Comparison of ENCODE assay signal across 9 mouse cellular contexts in genomic region chr11:96317608-96318367, GRCm38 (mm10). TPM values are rescaled to one million over a fixed set of nuclear protein-coding genes. Genes with fewer than 3 reads are reported as not detected.
A peak's percentile ranks its signal among the peaks of the same experiment; 100 is the strongest.
DNase-seq lines count a peak whose midpoint lies in the region; ATAC-seq lines count a peak whose summit lies in the region.
"Had no signal": no experiment of that assay in that cellular context is flagged by ENCODE, and none has a peak within 500 bp of the region (broad histone marks: within the 10 kb centered on the region; RNA-seq: fewer than 3 reads in every experiment).

Gene Hoxb4, plus strand, starts transcription at chr11:96318267.

- H3K36me3 ChIP-seq in neural tube, embryonic 11.5 days (ENCODE audit: control insufficient read depth, insufficient read depth, low read length), result peaks cover 2% of the 10 kb centered on the region; the same call in 1 of the 2 replicates
- H3K36me3 ChIP-seq in embryonic facial prominence, embryonic 15.5 days, result no peaks in the 10 kb centered on the region
- H3K36me3 ChIP-seq in limb, embryonic 11.5 days (ENCODE audit: control insufficient read depth, insufficient read depth, low read length), result no peaks in the 10 kb centered on the region
- no peaks in the 10 kb centered on the region for H3K36me3 ChIP-seq in stomach, embryonic 15.5 days

- H3K4me3 ChIP-seq in neural tube, embryonic 11.5 days (ENCODE audit: low read depth, low read length), result peak within 1 kb of the TSS; percentile 96
- H3K4me3 ChIP-seq in embryonic facial prominence, embryonic 15.5 days (replicated peaks), result peak within 1 kb of the TSS; percentile 23
- H3K4me3 ChIP-seq in limb, embryonic 11.5 days (ENCODE audit: low read depth, low read length), result peak within 1 kb of the TSS; percentile 38
- peak within 1 kb of the TSS; percentile 60 for H3K4me3 ChIP-seq in stomach, embryonic 15.5 days (replicated peaks)

- H3K27me3 ChIP-seq in neural tube, embryonic 11.5 days (ENCODE audit: control insufficient read depth, insufficient read depth, low read length), result no peaks in the 10 kb centered on the region
- H3K27me3 ChIP-seq in embryonic facial prominence, embryonic 15.5 days, result peaks cover 99% of the 10 kb centered on the region
- H3K27me3 ChIP-seq in limb, embryonic 11.5 days (ENCODE audit: control insufficient read depth, insufficient read depth, low read length), result peaks cover 82% of the 10 kb centered on the region
- H3K27me3 ChIP-seq in stomach, embryonic 15.5 days (replicated peaks), result peaks cover 19% of the 10 kb centered on the region; the same call in 1 of the 2 replicates

- WGBS in neural tube, embryonic 11.5 days, result under 1% methylated on average over 28 of the region's 28 CpGs
- 2% methylated on average over 28 of the region's 28 CpGs for WGBS in embryonic facial prominence, embryonic 15.5 days
- 1% methylated on average over 28 of the region's 28 CpGs for WGBS in limb, embryonic 11.5 days
- WGBS in stomach, embryonic 15.5 days, result 8% methylated on average over 28 of the region's 28 CpGs

- peak within 1 kb of the TSS; percentile 100 for H3K4me2 ChIP-seq in neural tube, embryonic 11.5 days (ENCODE audit: low read depth)
- H3K4me2 ChIP-seq in embryonic facial prominence, embryonic 15.5 days (replicated peaks), result peak within 1 kb of the TSS; percentile 36
- H3K4me2 ChIP-seq in limb, embryonic 11.5 days (ENCODE audit: low read depth, severe bottlenecking), result peak within 1 kb of the TSS; percentile 89
- peak within 1 kb of the TSS; percentile 62 for H3K4me2 ChIP-seq in stomach, embryonic 15.5 days

- peak within 1 kb of the TSS; percentile 100 for H3K27ac ChIP-seq in neural tube, embryonic 11.5 days (ENCODE audit: low read depth, low read length)
- H3K27ac ChIP-seq in embryonic facial prominence, embryonic 15.5 days (replicated peaks), result no peak within 1 kb of the TSS
- H3K27ac ChIP-seq in limb, embryonic 11.5 days (replicated peaks; ENCODE audit: low read depth, low read length), result peak within 1 kb of the TSS; percentile 89
- peak within 1 kb of the TSS; percentile 97 for H3K27ac ChIP-seq in stomach, embryonic 15.5 days

- H3K9ac ChIP-seq in neural tube, embryonic 11.5 days (ENCODE audit: low read length), result peak within 1 kb of the TSS; percentile 100
- no peak within 1 kb of the TSS for H3K9ac ChIP-seq in embryonic facial prominence, embryonic 15.5 days
- H3K9ac ChIP-seq in limb, embryonic 11.5 days (ENCODE audit: low read length), result peak within 1 kb of the TSS; percentile 50
- H3K9ac ChIP-seq in stomach, embryonic 15.5 days, result peak within 1 kb of the TSS; percentile 65

- ATAC-seq in neural tube, embryonic 11.5 days (ENCODE audit: insufficient read depth, low FRiP score, low TSS enrichment), result peak; percentile 11
- ATAC-seq in embryonic facial prominence, embryonic 15.5 days (ENCODE audit: insufficient number of reproducible peaks, low FRiP score, low TSS enrichment, low read depth), result no peak
- ATAC-seq in limb, embryonic 11.5 days (ENCODE audit: insufficient number of reproducible peaks, low FRiP score, low TSS enrichment, low read depth), result 0 out of 2 replicates have a peak, but pooled peaks have one; percentile 17
- peak; percentile 25; the same call in 1 of the 2 replicates for ATAC-seq in stomach, embryonic 15.5 days (ENCODE audit: insufficient read depth, low FRiP score, low read depth)

- H3K9me3 ChIP-seq in neural tube, embryonic 11.5 days (ENCODE audit: control insufficient read depth, low read length), result no peaks in the 10 kb centered on the region
- H3K9me3 ChIP-seq in embryonic facial prominence, embryonic 15.5 days (replicated peaks), result no peaks in the 10 kb centered on the region
- no peaks in the 10 kb centered on the region for H3K9me3 ChIP-seq in limb, embryonic 11.5 days (ENCODE audit: control insufficient read depth, low read length)
- no peaks in the 10 kb centered on the region for H3K9me3 ChIP-seq in stomach, embryonic 15.5 days

- intact Hi-C loops in left cerebral cortex, postnatal 10 days (cut with DNase I), result no loop called here

- H3K4me1 ChIP-seq in neural tube, embryonic 11.5 days (ENCODE audit: control insufficient read depth, insufficient read depth, low read length), result peaks cover 36% of the 10 kb centered on the region
- H3K4me1 ChIP-seq in embryonic facial prominence, embryonic 15.5 days, result peaks cover 14% of the 10 kb centered on the region
- H3K4me1 ChIP-seq in limb, embryonic 11.5 days (ENCODE audit: control insufficient read depth, insufficient read depth, low read length), result peaks cover 20% of the 10 kb centered on the region
- peaks cover 19% of the 10 kb centered on the region for H3K4me1 ChIP-seq in stomach, embryonic 15.5 days

- DNase-seq in neural tube, embryonic 11.5 days (ENCODE audit: low spot score), result peak; percentile 83
- no peak for DNase-seq in neural tube, embryonic 10.5 days (ENCODE audit: extremely low spot score, low spot score)
- no peak for DNase-seq in limb, embryonic 11.5 days (ENCODE audit: low spot score)
- no peak for DNase-seq in thymus, postnatal 10 days (ENCODE audit: low spot score in 2 of 2)
- DNase-seq in left cerebral cortex, postnatal 10 days (ENCODE audit: extremely low spot score in 1 of 2, low spot score in 2 of 2), result no peak
- DNase-seq in frontal cortex, adult 2 months (ENCODE audit: extremely low spot score in 1 of 2, low spot score in 1 of 2), result no peak

RNA-seq across cellular contexts. Expression of gene Hoxb4, which starts in this region (rescaled TPM):
- polyA plus RNA-seq in neural tube, embryonic 11.5 days (2014; fragmentation: Nextera tagmentation; extraction: Ambion mirVana), result 3.1 and 3.8 TPM in 2 replicates
- 0.11 TPM in 1 of 2 replicates, not detected in the other for polyA plus RNA-seq in embryonic facial prominence, embryonic 15.5 days (2015; fragmentation: Nextera tagmentation; extraction: Ambion mirVana)
- polyA plus RNA-seq in limb, embryonic 11.5 days (2014; fragmentation: Nextera tagmentation; extraction: Ambion mirVana), result 0.33 and 0.45 TPM in 2 replicates
- polyA plus RNA-seq in stomach, embryonic 15.5 days (2015; fragmentation: Nextera tagmentation; extraction: Ambion mirVana), result 3.4 and 3.6 TPM in 2 replicates
- not detected for total RNA-seq in left cerebral cortex, postnatal 10 days (2021)
- 0.04 TPM in 1 of 2 replicates, not detected in the other for polyA plus RNA-seq in frontal cortex, adult 2 months (2012; rRNA removed)
- polyA plus RNA-seq: cortical plate, adult 2 months had no signal

Comparison
In these comparisons a context has a peak if more than half of its experiments do, and no peak if none do; other contexts are left out.
1. Peak in ATAC-seq, H3K4me3 ChIP-seq, H3K27ac ChIP-seq, H3K9ac ChIP-seq and H3K4me2 ChIP-seq in limb, embryonic 11.5 days; RNA of the gene not detected or under 1 TPM.
2. H3K4me2 ChIP-seq: peak in every context shown above with its lines; median percentile 100 in neural tube, embryonic 11.5 days; 89 in limb, embryonic 11.5 days; 62 in stomach, embryonic 15.5 days; 36 in embryonic facial prominence, embryonic 15.5 days.
3. H3K4me3 ChIP-seq: peak in every context shown above with its lines; median percentile 96 in neural tube, embryonic 11.5 days; 60 in stomach, embryonic 15.5 days; 38 in limb, embryonic 11.5 days; 23 in embryonic facial prominence, embryonic 15.5 days.